ENCODE assay signal across 8 mouse cellular contexts in genomic region chr12:27339171-27339751, GRCm38 (mm10). TPM values are rescaled to one million over a fixed set of nuclear protein-coding genes. Genes with fewer than 3 reads are reported as not detected.
DNase-seq lines count a peak whose midpoint lies in the region; ATAC-seq and TF ChIP-seq lines count a peak whose summit lies in the region.

No protein-coding gene starts in this region.

- peak overlapping the region; percentile 70 for H3K4me2 ChIP-seq in embryonic facial prominence, embryonic 13.5 days

- H3K27me3 ChIP-seq in embryonic facial prominence, embryonic 13.5 days: no peaks in the 10 kb centered on the region

- WGBS in embryonic facial prominence, embryonic 13.5 days: under 1% methylated on average over 47 of the region's 47 CpGs
- WGBS in lung, adult 2 months: 1% methylated on average over 47 of the region's 47 CpGs

- H3K9ac ChIP-seq in embryonic facial prominence, embryonic 13.5 days: peak overlapping the region; percentile 99

- H3K4me1 ChIP-seq in embryonic facial prominence, embryonic 13.5 days: peaks cover 26% of the 10 kb centered on the region
- peaks cover 3% of the 10 kb centered on the region; the same call in 1 of the 2 replicates for H3K4me1 ChIP-seq in lung, adult 2 months (ENCODE audit: control insufficient read depth, insufficient read depth, low read length)

- H3K27ac ChIP-seq in embryonic facial prominence, embryonic 13.5 days: peak overlapping the region; percentile 96

- DNase-seq in kidney, adult 18-20 months: peak; percentile 6
- no peak for DNase-seq in kidney, adult 9 months
- DNase-seq in heart, postnatal 10 days: peak; percentile 48 to 55
- peak; percentile 62 to 70 for DNase-seq in layer of hippocampus, postnatal 10 days (ENCODE audit: low spot score in 2 of 2)
- DNase-seq in lung, adult 2 months: peak; percentile 17
- peak; percentile 62 for DNase-seq in retina, embryonic 14.5 days (ENCODE audit: low spot score)
- DNase-seq in thymus, postnatal 14 days: no peak

- H3K4me3 ChIP-seq in embryonic facial prominence, embryonic 13.5 days: peak overlapping the region; percentile 97
- peak overlapping the region; percentile 95 for H3K4me3 ChIP-seq in lung, adult 2 months (replicated peaks; ENCODE audit: extremely low read depth, low read depth, low read length)

- no peak for ATAC-seq in embryonic facial prominence, embryonic 13.5 days (ENCODE audit: insufficient number of reproducible peaks, insufficient read depth, low FRiP score, low TSS enrichment, low read depth)

- TF ChIP-seq CTCF in lung, adult 2 months (IDR thresholded peaks at IDR 0.05; ENCODE audit: insufficient read depth, low read length): no peak

- TF ChIP-seq POLR2A in lung, adult 2 months (IDR thresholded peaks at IDR 0.05; ENCODE audit: borderline replicate concordance, extremely low read depth, low read depth, low read length): peak; percentile 41; the same call in 1 of the 2 replicates

- intact Hi-C loops in heart, postnatal 10 days (cut with DNase I): no loop called here

- no peaks in the 10 kb centered on the region for H3K9me3 ChIP-seq in embryonic facial prominence, embryonic 13.5 days

- peaks cover 16% of the 10 kb centered on the region for H3K36me3 ChIP-seq in embryonic facial prominence, embryonic 13.5 days

RNA-seq across cellular contexts. Expression of gene Sox11, which starts 3.1 kb away (rescaled TPM):
- polyA plus RNA-seq in embryonic facial prominence, embryonic 13.5 days (2015; fragmentation: Nextera tagmentation; extraction: Ambion mirVana): 198 and 204 TPM in 2 replicates
- 1 to 10 TPM; 2.3 TPM for total RNA-seq in heart, postnatal 10 days (2021)
- 10 to 100 TPM; 68.2 to 72.6 TPM for total RNA-seq in layer of hippocampus, postnatal 10 days (2021)
- 5.4 and 5.9 TPM in 2 replicates for polyA plus RNA-seq in lung, adult 2 months (2012; rRNA removed)

Comparison
In these comparisons a context has a peak if more than half of its experiments do, and no peak if none do; other contexts are left out.
1. DNase-seq: peak in kidney, adult 18-20 months (single experiment), heart, postnatal 10 days (2 of 2), layer of hippocampus, postnatal 10 days (2 of 2), lung, adult 2 months (single experiment) and retina, embryonic 14.5 days (single experiment); none in kidney, adult 9 months (single experiment) and thymus, postnatal 14 days (single experiment).
2. RNA of gene Sox11, which starts 3.1 kb away (total RNA-seq): 68.2 to 72.6 TPM in layer of hippocampus, postnatal 10 days; 2.3 TPM in heart, postnatal 10 days; every median in the first group is over 10 times any median in the second.